Mouse (Mus musculus) layer of hippocampus, postnatal 36 days (tissue): ENCODE data around the gene Hist1h2ad. TPM values are rescaled to one million over a fixed set of nuclear protein-coding genes. Genes with fewer than 3 reads are reported as not detected.
"Not testable (repeated sequence)": the region's sequence is repeated elsewhere in the genome, so short reads cannot be mapped to it uniquely, and the experiment has no call there.

Source experiments
- DNase-seq, 2 experiments: peaks; one replicate each; pipeline ENCODE4 v3.0.0; 2022
- total RNA-seq, 2 experiments: library from RNA; stranded (reverse); gene quantifications; 2 replicates each; pipeline ENCODE4 v1.2.3; 2021

Hist1h2ad gene
- total RNA-seq, result 1 to 10 TPM; 5.2 to 9.9 TPM

- peak; percentile 87 to 90 for DNase-seq
Measured at GRCm38 (mm10) chr13:23573898-23574524, at the start of gene Hist1h2ad, which contains the start of gene Hist1h2bf. Hist1h2ad (plus strand) TSS chr13:23574381. Hist1h2bf (minus strand) TSS chr13:23574196.

GRCm38 (mm10) chr13:23524654-23525053, 49.5 kb upstream of the Hist1h2ad start:
- DNase-seq, result peak; percentile 66 to 76

GRCm38 (mm10) chr13:23525901-23526300, 48.3 kb upstream of the Hist1h2ad start:
- DNase-seq, result no peak

GRCm38 (mm10) chr13:23526312-23526711, 47.9 kb upstream of the Hist1h2ad start:
- peak; percentile 89 to 94 for DNase-seq

GRCm38 (mm10) chr13:23529005-23529404, 45.2 kb upstream of the Hist1h2ad start:
- no peak for DNase-seq

- no peak for DNase-seq
Measured at GRCm38 (mm10) chr13:23529480-23530165, 44.6 kb upstream of the Hist1h2ad start.

- peak; percentile 66 to 76 for DNase-seq
Measured at GRCm38 (mm10) chr13:23530181-23530900, 43.8 kb upstream of the Hist1h2ad start.

GRCm38 (mm10) chr13:23530901-23531875, 43.0 kb upstream of the Hist1h2ad start, which contains the start of gene Hist1h4h:
Hist1h4h (plus strand) TSS chr13:23531050.
- peak; percentile 96 for DNase-seq

GRCm38 (mm10) chr13:23532262-23533075, 41.7 kb upstream of the Hist1h2ad start:
- DNase-seq, result no peak

GRCm38 (mm10) chr13:23533560-23534367, 40.4 kb upstream of the Hist1h2ad start, which contains the start of gene Hist1h2af:
Hist1h2af (plus strand) TSS chr13:23533906.
- DNase-seq, result peak; percentile 54 to 61

- DNase-seq, result peak in 1 of 2 experiments; percentile 24
Measured at GRCm38 (mm10) chr13:23534368-23535131, 39.6 kb upstream of the Hist1h2ad start.

- DNase-seq, result peak; percentile 86 to 87
Measured at GRCm38 (mm10) chr13:23535137-23536075, 38.8 kb upstream of the Hist1h2ad start, which contains the start of gene Hist1h3g. Hist1h3g (plus strand) TSS chr13:23535422.

GRCm38 (mm10) chr13:23536076-23536822, 37.9 kb upstream of the Hist1h2ad start:
- no peak for DNase-seq

- no peak for DNase-seq
Measured at GRCm38 (mm10) chr13:23537006-23537710, 37.0 kb upstream of the Hist1h2ad start.

GRCm38 (mm10) chr13:23538249-23538648, 35.9 kb upstream of the Hist1h2ad start:
- DNase-seq, result no peak

GRCm38 (mm10) chr13:23539821-23540220, 34.4 kb upstream of the Hist1h2ad start:
- not testable (repeated sequence) for DNase-seq
